Mouse (Mus musculus) mouse embryonic stem cell (cell line): ENCODE results near the gene Vmn2r58.
"Not testable (repeated sequence)": the region's sequence is repeated elsewhere in the genome, so short reads cannot be mapped to it uniquely, and the experiment has no call there.

ENCODE experiments used
- in situ Hi-C, 2 experiments: fragments of 300-500 bp; cut with MboI; formaldehyde crosslinking; loops; 1 replicate in 1 of 2; 3 replicates in 1 of 2; pipeline ENCODE4 v1.14.3; 2019 to 2020; ENCODE audit warnings: low sequenced_read_pairs in 2 of 2, low pct_unique_long_range_greater_than_20kb in 1 of 2, mixed read lengths in 1 of 2; ENCODE audit not compliant: unreplicated experiment in 1 of 2

Gene Vmn2r58

GRCm38 (mm10) chr7:41872612-41873011 is at the start of gene Vmn2r58:
Gene Vmn2r58 (minus strand): TSS chr7:41872712.
- in situ Hi-C loops, result not testable (repeated sequence)
